Mouse (Mus musculus) neural tube, embryonic 13.5 days (tissue): Measurements from ENCODE around the gene Herpud1. TPM values are rescaled to one million over a fixed set of nuclear protein-coding genes. Genes with fewer than 3 reads are reported as not detected.

ENCODE experiments used
- ATAC-seq: fragments of 200-750 bp; cut with Nextera tagmentation; 2 replicates; pipeline ENCODE4 v1.8.0; 2017; ENCODE audit warnings: low read depth, mild to moderate bottlenecking, moderate TSS enrichment, moderate library complexity
- H3K27ac ChIP-seq: fragments of 300-500 bp; sonication (generic); replicated peaks from 2 replicates; pipeline ENCODE4 v1.5.1; 2015; ENCODE audit warnings: moderate library complexity, mild to moderate bottlenecking, inconsistent platforms
- H3K27me3 ChIP-seq: fragments of 300-500 bp; sonication (generic); 2 replicates; pipeline ENCODE4 v1.6.1; 2015; ENCODE audit warnings: mild to moderate bottlenecking, inconsistent platforms
- H3K36me3 ChIP-seq: fragments of 300-500 bp; sonication (generic); 2 replicates; pipeline ENCODE4 v1.6.1; 2015; ENCODE audit warnings: mild to moderate bottlenecking, inconsistent platforms
- H3K4me1 ChIP-seq: fragments of 300-500 bp; sonication (generic); replicated peaks from 2 replicates; pipeline ENCODE4 v1.6.1; 2015; ENCODE audit warnings: inconsistent platforms
- H3K4me2 ChIP-seq: fragments of 300-500 bp; sonication (generic); 2 replicates; pipeline ENCODE4 v1.6.1; 2015; ENCODE audit warnings: inconsistent platforms, mild to moderate bottlenecking, moderate library complexity
- H3K4me3 ChIP-seq: fragments of 300-500 bp; sonication (generic); 2 replicates; pipeline ENCODE4 v1.5.1; 2015; ENCODE audit warnings: mild to moderate bottlenecking, inconsistent platforms
- H3K9ac ChIP-seq: fragments of 300-500 bp; sonication (generic); 2 replicates; pipeline ENCODE4 v1.6.1; 2015; ENCODE audit warnings: moderate library complexity, mild to moderate bottlenecking, inconsistent platforms
- H3K9me3 ChIP-seq: fragments of 300-500 bp; sonication (generic); 2 replicates; pipeline ENCODE4 v1.6.1; 2016; ENCODE audit warnings: inconsistent platforms
- WGBS: fragments of 180-500 bp; shearing (Covaris S2); methylation state at CpG from one replicate; pipeline ENCODE4 v1.1.7; 2015; 5-methylcytosine and 5-hydroxymethylcytosine counted together
- polyA plus RNA-seq: library from polyadenylated mRNA; unstranded; fragments of >200 nt; fragmentation: Nextera tagmentation; extraction: Ambion mirVana; gene quantifications from 2 replicates; pipeline ENCODE4 v1.2.1, GENCODE M21; 2015

Herpud1 gene
- 63.3 and 66.3 TPM in 2 replicates for polyA plus RNA-seq

DNA sequence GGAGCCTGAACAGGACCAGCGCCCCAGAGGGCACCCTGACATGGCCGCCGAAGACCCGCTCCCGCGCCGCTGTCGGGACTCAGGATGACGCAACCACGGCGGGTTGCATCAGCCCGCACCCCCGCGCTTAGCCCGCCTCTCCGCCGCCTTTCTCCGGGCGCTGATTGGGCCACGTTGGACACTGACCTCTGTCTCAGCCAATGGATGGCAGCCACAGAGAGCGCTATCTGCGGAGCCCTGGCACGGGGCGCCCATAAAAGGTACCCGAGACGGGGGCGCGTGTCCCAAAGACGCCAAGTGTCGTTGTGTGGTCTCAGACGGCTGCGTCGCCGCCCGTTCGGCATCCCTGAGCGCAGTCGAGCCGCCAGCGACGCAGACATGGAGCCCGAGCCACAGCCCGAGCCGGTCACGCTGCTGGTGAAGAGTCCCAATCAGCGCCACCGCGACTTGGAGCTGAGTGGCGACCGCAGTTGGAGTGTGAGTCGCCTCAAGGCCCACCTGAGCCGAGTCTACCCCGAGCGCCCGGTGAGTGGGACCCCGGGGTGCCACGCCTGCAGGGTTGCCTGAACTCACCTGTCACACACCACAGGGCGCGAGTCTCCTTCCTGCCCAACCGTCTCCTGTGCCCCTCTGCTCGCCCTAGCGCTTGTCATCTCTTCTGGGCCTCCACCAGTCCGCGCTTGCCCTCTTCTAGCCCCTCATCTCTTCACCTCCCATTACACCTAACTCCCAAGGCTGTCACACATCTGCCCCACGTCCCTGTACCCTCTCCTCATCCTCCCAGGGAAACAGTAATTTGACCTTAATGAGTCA, at the start of gene Herpud1:
Herpud1 (plus strand) TSS at position 225 of the 813 bp plus-strand sequence.
- Histone ChIP-seq H3K9ac (peak within 1 kb of the TSS; percentile 90), H3K4me2 (peak within 1 kb of the TSS; percentile 92), H3K4me1 (peaks cover 24% of the 10 kb centered on the region), H3K36me3 (peaks cover 22% of the 10 kb centered on the region), H3K4me3 (peak within 1 kb of the TSS; percentile 75), H3K27ac (peak within 1 kb of the TSS; percentile 95), H3K9me3 (no peaks in the 10 kb centered on the region), H3K27me3 (no peaks in the 10 kb centered on the region)
- WGBS, result under 1% methylated on average over 65 of the region's 65 CpGs
- ATAC-seq, result peak; percentile 99

DNA sequence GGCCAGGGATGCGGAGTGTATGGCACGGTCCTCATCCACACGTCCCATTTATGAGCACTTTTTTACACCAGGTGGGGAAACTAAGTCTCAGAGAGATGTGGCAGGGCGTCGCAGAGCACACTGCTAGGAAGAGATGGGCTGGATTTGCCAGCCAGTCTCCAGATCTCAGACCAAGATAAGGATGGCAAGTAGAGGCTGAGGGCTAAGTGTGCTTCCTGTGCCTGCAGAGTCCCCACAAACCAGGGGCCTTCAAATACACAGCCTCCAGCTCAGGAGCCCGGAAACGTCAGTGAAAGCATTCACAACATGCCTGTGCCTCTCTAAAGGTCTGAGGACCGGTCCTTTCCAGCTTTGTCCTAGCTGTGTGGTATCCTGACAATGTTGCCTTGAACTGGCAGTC, 48.7 kb upstream of the Herpud1 start:
- WGBS, result 85% methylated on average over 8 of the region's 8 CpGs
- H3K4me3 ChIP-seq, result no peak overlapping the region
- no peaks in the 10 kb centered on the region for H3K36me3 ChIP-seq
- H3K9ac ChIP-seq, result no peak overlapping the region
- no peak overlapping the region for H3K27ac ChIP-seq
- no peaks in the 10 kb centered on the region for H3K4me1 ChIP-seq
- H3K27me3 ChIP-seq, result no peaks in the 10 kb centered on the region
- H3K9me3 ChIP-seq, result no peaks in the 10 kb centered on the region
- no peak overlapping the region for H3K4me2 ChIP-seq
- no peak for ATAC-seq

DNA sequence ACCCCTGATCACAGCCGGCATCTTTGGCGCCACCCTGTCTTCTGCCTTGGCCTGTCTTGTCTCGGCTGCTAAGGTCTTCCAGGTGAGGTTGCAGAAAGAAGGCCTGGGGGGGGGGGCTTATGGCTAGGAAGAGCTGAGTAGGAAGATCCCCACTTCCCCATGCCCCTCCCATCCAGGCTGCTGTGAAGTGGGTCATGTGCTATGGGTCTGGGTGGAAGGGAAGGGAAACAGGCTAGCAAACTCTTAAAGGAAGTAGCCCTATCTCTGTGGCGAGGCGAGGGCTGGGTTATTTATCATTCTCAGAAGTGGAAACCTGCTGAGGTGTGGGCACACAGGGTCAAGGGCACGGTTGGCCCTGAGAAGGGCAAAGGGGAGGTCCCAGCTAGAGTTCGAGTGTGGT, 45.4 kb upstream of the Herpud1 start:
- H3K9ac ChIP-seq, result no peak overlapping the region
- no peak for ATAC-seq
- H3K4me3 ChIP-seq, result no peak overlapping the region
- no peaks in the 10 kb centered on the region for H3K4me1 ChIP-seq
- H3K27me3 ChIP-seq, result no peaks in the 10 kb centered on the region
- H3K4me2 ChIP-seq, result no peak overlapping the region
- no peaks in the 10 kb centered on the region for H3K36me3 ChIP-seq
- 87% methylated on average over 7 of the region's 7 CpGs for WGBS
- H3K9me3 ChIP-seq, result no peaks in the 10 kb centered on the region
- no peak overlapping the region for H3K27ac ChIP-seq

DNA sequence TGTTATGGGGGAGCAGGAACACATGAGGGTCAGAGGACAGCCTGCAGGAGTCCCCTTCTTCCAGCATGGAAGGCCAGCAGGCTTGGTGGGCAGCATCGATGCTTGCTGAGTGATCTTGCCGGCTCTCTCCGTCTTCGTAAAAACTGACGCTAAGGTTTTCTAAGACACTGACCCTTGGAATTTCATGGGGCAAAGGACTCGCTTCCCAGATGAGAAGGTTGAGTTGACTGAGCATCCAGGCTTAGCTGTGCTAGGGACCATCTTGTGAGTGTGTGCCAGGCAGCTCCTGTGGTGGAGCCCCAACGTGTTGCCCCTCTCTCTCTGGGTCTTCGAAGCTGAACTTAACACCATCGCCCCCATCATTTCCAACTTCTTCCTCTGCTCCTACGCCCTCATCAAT, 43.5 kb upstream of the Herpud1 start:
- H3K27me3 ChIP-seq, result no peaks in the 10 kb centered on the region

DNA sequence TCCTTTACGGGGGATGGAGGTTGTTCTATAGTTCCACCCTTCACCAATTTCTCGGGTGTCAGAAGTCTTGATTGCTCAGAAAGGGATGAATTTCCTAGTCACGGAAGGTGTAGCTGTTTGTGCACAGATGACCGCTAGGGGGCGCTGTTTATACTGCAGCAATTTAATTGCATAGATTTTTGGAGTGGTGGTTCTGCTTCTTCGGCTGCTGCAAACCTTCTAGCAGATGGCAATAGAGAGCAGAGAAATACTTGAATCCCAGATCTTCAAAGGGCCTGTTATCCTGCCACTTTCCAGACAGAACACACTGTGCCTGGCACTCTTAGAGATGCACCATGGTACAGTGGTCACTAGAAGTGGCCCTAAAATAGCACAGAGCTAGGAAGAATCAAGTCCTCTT, 42.9 kb upstream of the Herpud1 start:
- 14% methylated on average over 6 of the region's 6 CpGs for WGBS

More for the DNA sequence above, 43.5 kb upstream of the Herpud1 start:
- no peak for ATAC-seq
- Histone ChIP-seq H3K4me2 (no peak overlapping the region), H3K9ac (no peak overlapping the region), H3K4me3 (no peak overlapping the region), H3K27ac (no peak overlapping the region), H3K36me3 (no peaks in the 10 kb centered on the region), H3K9me3 (no peaks in the 10 kb centered on the region), H3K4me1 (no peaks in the 10 kb centered on the region)
- WGBS, result 91% methylated on average over 10 of the region's 10 CpGs

DNA sequence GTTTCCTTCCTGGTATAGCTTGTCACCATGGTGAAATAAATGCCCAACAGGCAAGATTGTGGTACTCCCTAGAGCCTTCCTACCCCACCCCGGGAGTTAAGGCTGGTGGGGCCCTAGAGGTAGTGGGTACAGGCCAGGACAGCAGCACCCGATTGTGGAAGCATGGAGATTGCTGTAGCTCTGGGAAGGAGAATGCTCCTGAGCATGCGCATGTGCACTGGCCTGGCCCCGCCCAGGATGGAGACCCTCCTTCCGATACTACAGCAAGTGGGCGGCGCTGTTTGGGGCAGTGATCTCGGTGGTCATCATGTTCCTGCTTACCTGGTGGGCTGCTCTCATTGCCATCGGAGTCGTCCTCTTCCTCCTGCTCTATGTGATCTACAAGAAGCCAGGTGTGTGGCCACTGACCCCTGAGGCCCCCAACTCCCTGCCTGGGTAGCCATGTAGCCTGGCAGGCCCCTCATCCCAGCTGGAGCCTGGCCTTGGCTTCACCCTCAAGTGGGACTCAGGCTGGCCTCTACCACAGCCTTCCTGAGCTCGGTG, 42.4 kb upstream of the Herpud1 start:
- no peaks in the 10 kb centered on the region for H3K9me3 ChIP-seq
- no peaks in the 10 kb centered on the region for H3K36me3 ChIP-seq
- H3K4me2 ChIP-seq, result no peak overlapping the region
- no peak overlapping the region for H3K4me3 ChIP-seq
- H3K4me1 ChIP-seq, result no peaks in the 10 kb centered on the region
- no peaks in the 10 kb centered on the region for H3K27me3 ChIP-seq
- 83% methylated on average over 11 of the region's 11 CpGs for WGBS
- no peak for ATAC-seq
- H3K27ac ChIP-seq, result no peak overlapping the region
- no peak overlapping the region for H3K9ac ChIP-seq

More for the DNA sequence above, 42.9 kb upstream of the Herpud1 start:
- Histone ChIP-seq H3K27me3 (no peaks in the 10 kb centered on the region), H3K27ac (no peak overlapping the region), H3K9me3 (no peaks in the 10 kb centered on the region), H3K4me1 (no peaks in the 10 kb centered on the region), H3K4me2 (no peak overlapping the region), H3K9ac (no peak overlapping the region), H3K4me3 (no peak overlapping the region), H3K36me3 (no peaks in the 10 kb centered on the region)
- no peak for ATAC-seq

DNA sequence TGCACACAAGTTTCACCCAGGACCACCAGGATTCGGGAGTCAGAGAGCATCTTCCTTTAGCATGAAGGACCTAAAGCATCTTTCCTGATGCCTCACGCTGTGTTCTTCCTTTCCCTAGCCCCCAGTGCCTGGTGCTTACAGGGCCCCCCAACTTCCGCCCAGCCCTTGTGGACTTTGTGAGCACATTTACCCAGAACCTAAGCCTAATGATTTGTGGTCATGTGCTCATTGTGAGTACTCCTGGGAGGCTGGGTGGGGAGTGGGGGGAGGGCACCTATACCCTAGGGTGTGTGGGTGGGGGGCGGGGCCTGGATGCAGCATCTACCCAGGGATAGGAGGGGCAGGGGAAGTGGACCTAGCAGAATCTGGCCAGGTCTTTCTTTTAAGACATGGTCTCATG, 40.6 kb upstream of the Herpud1 start:
- Histone ChIP-seq H3K27me3 (no peaks in the 10 kb centered on the region), H3K36me3 (no peaks in the 10 kb centered on the region), H3K4me2 (no peak overlapping the region), H3K9me3 (no peaks in the 10 kb centered on the region), H3K9ac (no peak overlapping the region), H3K27ac (no peak overlapping the region), H3K4me1 (no peaks in the 10 kb centered on the region), H3K4me3 (no peak overlapping the region)
- no peak for ATAC-seq
- 92% methylated on average over 4 of the region's 4 CpGs for WGBS

DNA sequence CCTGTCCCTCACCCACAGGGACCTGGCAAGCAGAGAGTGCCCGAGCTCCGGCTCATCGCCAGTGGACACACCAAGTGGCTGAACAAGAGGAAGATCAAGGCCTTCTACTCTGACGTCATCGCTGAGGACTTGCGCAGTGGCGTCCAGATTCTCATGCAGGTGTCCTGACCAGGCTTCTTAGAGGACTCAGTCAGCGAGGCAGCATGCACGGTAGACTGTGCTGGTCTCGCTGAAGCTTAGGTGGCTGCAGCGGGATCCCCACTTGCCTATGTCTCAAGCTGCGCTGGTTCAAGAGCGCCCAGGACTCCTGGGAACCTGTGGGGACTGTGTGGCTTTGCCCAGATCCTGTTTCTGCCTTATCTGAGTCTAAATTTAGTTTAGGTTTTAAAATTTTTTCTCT, 40.0 kb upstream of the Herpud1 start:
- Histone ChIP-seq H3K9me3 (no peaks in the 10 kb centered on the region), H3K4me2 (no peak overlapping the region), H3K36me3 (no peaks in the 10 kb centered on the region), H3K4me1 (no peaks in the 10 kb centered on the region), H3K27ac (no peak overlapping the region), H3K9ac (no peak overlapping the region), H3K4me3 (no peak overlapping the region), H3K27me3 (no peaks in the 10 kb centered on the region)
- no peak for ATAC-seq
- WGBS, result 90% methylated on average over 13 of the region's 13 CpGs

DNA sequence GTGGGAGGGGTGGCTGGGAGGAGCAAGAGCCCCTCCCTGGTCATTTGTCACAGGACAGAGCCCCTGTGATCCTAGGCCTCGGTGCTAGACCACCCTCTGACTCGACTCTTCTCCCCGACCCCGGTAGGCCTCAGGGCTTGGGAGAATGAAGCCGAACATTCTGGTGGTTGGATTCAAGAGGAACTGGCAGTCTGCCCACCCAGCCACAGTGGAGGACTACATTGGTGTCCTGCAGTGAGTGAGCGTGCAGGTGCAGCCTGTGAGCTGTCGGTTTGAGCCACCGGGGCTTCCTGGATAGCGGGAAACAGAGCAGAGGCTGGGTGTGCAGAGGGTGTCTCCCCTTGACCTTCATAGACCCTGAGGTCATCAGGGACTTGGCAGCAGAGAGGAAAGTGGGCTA, 37.8 kb upstream of the Herpud1 start:
- H3K9me3 ChIP-seq, result no peaks in the 10 kb centered on the region
- no peak overlapping the region for H3K9ac ChIP-seq
- no peaks in the 10 kb centered on the region for H3K4me1 ChIP-seq
- no peak overlapping the region for H3K4me2 ChIP-seq
- no peak overlapping the region for H3K4me3 ChIP-seq
- ATAC-seq, result no peak
- no peaks in the 10 kb centered on the region for H3K27me3 ChIP-seq
- H3K27ac ChIP-seq, result no peak overlapping the region
- H3K36me3 ChIP-seq, result no peaks in the 10 kb centered on the region
- 63% methylated on average over 9 of the region's 9 CpGs for WGBS

DNA sequence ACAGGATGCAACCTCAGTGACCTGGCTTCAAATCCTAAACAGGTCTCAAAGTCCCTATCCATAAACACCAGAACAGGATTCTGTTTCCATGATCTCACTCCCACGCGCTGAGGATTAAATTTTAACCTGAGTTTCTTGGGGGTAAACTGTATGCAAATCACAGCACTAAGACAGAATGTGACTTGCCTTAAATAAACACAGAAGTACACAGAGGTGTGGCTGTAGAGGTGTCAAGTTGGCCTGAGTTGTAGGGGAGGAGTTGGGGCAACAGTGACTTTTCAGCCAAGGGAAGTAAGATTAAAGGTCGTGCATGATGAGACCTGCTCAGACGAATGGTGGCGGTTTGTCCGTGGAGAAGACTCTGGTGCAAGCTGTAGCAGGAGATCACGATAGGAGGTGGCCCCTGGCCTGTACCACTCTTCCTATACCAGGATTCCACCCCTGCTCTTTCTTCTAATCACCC, 32.1 kb upstream of the Herpud1 start:
- Histone ChIP-seq H3K9ac (no peak overlapping the region), H3K4me1 (no peaks in the 10 kb centered on the region), H3K27ac (no peak overlapping the region), H3K4me2 (no peak overlapping the region), H3K36me3 (no peaks in the 10 kb centered on the region), H3K9me3 (no peaks in the 10 kb centered on the region), H3K27me3 (no peaks in the 10 kb centered on the region), H3K4me3 (no peak overlapping the region)
- ATAC-seq, result no peak
- WGBS, result 90% methylated on average over 7 of the region's 7 CpGs

DNA sequence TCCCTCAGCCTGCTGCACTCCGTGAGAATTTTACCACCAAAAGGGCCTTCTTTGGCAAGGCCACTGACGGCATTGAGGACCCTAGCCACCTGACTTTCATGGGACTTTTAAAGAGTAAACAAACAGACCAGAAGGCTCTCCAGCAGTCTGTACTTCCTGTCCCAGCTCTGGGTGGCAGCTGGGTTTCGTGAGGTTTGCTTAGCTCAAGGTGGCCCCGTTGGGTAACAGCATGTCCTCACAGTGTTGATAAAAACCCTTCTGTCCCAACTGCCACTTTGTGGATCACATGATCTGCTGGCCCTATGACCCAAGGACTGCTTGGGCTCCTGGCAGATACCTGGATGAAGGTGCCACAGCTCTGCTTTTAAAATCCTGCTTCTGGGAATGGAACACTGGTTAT, 31.7 kb upstream of the Herpud1 start:
- no peaks in the 10 kb centered on the region for H3K9me3 ChIP-seq
- H3K36me3 ChIP-seq, result no peaks in the 10 kb centered on the region
- WGBS, result 81% methylated on average over 4 of the region's 4 CpGs
- H3K27me3 ChIP-seq, result no peaks in the 10 kb centered on the region
- no peaks in the 10 kb centered on the region for H3K4me1 ChIP-seq
- H3K4me3 ChIP-seq, result no peak overlapping the region
- ATAC-seq, result no peak
- no peak overlapping the region for H3K4me2 ChIP-seq
- H3K27ac ChIP-seq, result no peak overlapping the region
- H3K9ac ChIP-seq, result no peak overlapping the region

DNA sequence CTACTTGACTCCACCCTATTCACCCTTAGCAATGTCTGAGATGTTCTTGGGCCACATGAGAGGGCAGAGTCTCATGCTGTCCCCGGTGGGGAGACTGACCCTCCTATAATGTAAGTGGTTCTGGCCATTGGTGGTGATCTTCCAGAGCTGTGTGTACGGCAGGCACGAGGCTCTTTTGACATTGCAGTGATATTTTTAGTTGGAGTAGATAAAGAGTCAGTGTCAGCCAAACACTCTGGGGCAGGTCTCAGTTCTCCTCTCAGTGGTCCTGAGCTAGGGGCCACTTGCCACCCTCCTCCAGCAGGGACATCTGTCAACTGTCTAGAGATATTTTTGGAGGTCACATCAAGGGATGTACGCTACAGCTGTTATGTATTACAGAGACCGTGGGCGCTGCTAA, 29.0 kb upstream of the Herpud1 start:
- Histone ChIP-seq H3K4me1 (no peaks in the 10 kb centered on the region), H3K27me3 (no peaks in the 10 kb centered on the region), H3K9ac (no peak overlapping the region), H3K27ac (no peak overlapping the region), H3K9me3 (no peaks in the 10 kb centered on the region), H3K4me2 (no peak overlapping the region), H3K36me3 (no peaks in the 10 kb centered on the region), H3K4me3 (no peak overlapping the region)
- WGBS, result 89% methylated on average over 6 of the region's 6 CpGs
- ATAC-seq, result no peak

DNA sequence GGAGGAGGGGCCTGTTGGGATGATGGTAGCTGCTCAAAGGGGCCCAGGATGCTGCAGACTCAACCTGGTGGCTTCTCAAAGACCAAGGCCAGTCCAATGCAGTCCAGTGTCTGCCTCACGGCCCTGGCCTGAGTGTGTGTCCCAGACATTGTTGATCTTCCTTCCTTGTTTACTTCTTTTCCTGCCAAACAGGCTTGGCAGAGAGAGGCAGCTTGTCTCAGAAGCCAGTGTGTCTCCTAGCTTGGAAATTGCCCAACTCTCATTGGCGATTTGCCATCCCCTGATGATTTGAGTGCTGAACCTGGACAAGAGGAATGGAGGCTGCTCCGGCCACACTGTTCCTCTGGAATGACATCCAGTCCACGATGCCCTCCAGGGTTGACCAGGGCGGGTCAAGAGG, 27.7 kb upstream of the Herpud1 start:
- ATAC-seq, result no peak

More for the DNA sequence above, 27.7 kb upstream of the Herpud1 start:
- no peak overlapping the region for H3K4me3 ChIP-seq
- H3K4me1 ChIP-seq, result no peaks in the 10 kb centered on the region
- 78% methylated on average over 5 of the region's 5 CpGs for WGBS
- no peak overlapping the region for H3K4me2 ChIP-seq
- no peaks in the 10 kb centered on the region for H3K36me3 ChIP-seq
- H3K9ac ChIP-seq, result no peak overlapping the region
- no peaks in the 10 kb centered on the region for H3K9me3 ChIP-seq
- H3K27me3 ChIP-seq, result no peaks in the 10 kb centered on the region
- H3K27ac ChIP-seq, result no peak overlapping the region
